Mouse (Mus musculus): ENCODE measurements around the gene Maml3. TPM values are rescaled to one million over a fixed set of nuclear protein-coding genes. Genes with fewer than 3 reads are reported as not detected.

Maml3 gene
- total and polyA plus RNA-seq, 3 experiments = 0.81 to 1.8 (median 0.98) TPM

DNA sequence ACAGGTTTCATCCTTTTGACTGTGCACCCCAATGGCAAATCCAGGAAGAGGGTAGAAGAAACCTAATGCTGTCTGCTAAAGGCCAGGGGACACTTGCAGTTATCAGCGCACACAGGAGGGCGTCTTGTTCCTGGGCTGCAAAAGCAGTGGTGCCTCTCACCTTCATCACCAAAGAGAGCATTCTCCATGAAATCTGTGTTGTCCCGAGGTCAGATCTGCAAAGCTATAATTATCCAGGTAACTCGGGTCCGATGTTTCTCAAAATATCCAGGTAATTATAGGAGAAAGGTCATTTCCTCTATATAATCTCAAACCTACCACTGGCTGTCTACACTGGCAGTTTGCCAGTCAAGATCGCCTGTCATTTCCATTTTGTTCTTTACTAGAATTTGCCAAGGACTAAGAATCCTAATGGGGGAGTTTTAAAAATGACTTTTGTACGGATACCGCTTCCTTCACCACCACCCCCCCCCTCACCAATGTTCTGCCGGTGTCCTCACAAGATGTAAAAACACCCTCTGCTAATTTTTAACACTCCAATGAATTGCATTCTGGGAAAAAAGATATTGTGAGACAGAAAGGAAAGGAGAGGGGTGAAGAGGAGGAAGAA, 98.0 kb downstream of the Maml3 start:
- dilution Hi-C loops (cut with MboI; ENCODE audit: extremely low pct_ligation_motif_present, extremely low pct_unique_long_range_greater_than_20kb, low sequenced_read_pairs) (no loop called here), in situ Hi-C loops (cut with MboI; ENCODE audit: low pct_ligation_motif_present, low pct_unique_long_range_greater_than_20kb, low sequenced_read_pairs) (loop anchor here (25.0 kb wide), 1 partner anchor 295 kb away; no protein-coding TSS in a partner anchor)
- H3K4me3 ChIP-seq (replicated peaks in 1 of 3; ENCODE audit: low read depth in 2 of 3, low read length in 2 of 3, poor library complexity in 1 of 3) = no peak overlapping the region
- DNase-seq (ENCODE audit: extremely low read depth) = no peak
- peak overlapping the region; percentile 31; the same call in 1 of the 2 replicates for H3K4me2 ChIP-seq (ENCODE audit: insufficient read depth, low read depth, poor library complexity, severe bottlenecking)
- TF ChIP-seq SMC3 (IDR thresholded peaks at IDR 0.05; ENCODE audit: low read depth, low read length) (no peak), CHD2 (IDR thresholded peaks at IDR 0.05; ENCODE audit: low read length) (no peak), RAD21 (IDR thresholded peaks at IDR 0.05; ENCODE audit: low read depth, low read length) (no peak), POLR2A (IDR thresholded peaks at IDR 0.05; ENCODE audit: low read depth, low read length) (no peak), KAT2A (IDR thresholded peaks at IDR 0.05; ENCODE audit: insufficient replicate concordance, low read length) (no peak), ZC3H11A (IDR thresholded peaks at IDR 0.05; ENCODE audit: low read depth, low read length) (no peak), CHD1 (IDR thresholded peaks at IDR 0.05; ENCODE audit: low read depth, low read length) (no peak), SIN3A (IDR thresholded peaks at IDR 0.05; ENCODE audit: low read length) (no peak), NRF1 (IDR thresholded peaks at IDR 0.05; ENCODE audit: low read depth, low read length) (no peak), MXI1 (IDR thresholded peaks at IDR 0.05; ENCODE audit: low read depth, low read length) (no peak), EP300 (IDR thresholded peaks at IDR 0.05; ENCODE audit: low read length) (no peak), TCF12 (IDR thresholded peaks at IDR 0.05; ENCODE audit: low read depth, low read length) (no peak)
- no peaks in the 10 kb centered on the region for H3K27me3 ChIP-seq (replicated peaks)
- H3K9me3 ChIP-seq (replicated peaks; ENCODE audit: low read length) = no peaks in the 10 kb centered on the region
- no peaks in the 10 kb centered on the region for H3K36me3 ChIP-seq (replicated peaks in 1 of 2; ENCODE audit: control insufficient read depth in 1 of 2, insufficient read depth in 1 of 2, low read length in 1 of 2)
- H3K4me1 ChIP-seq (ENCODE audit: control insufficient read depth in 1 of 2, insufficient read depth in 2 of 2) = peaks cover 5 to 16% of the 10 kb centered on the region in 2 experiments
- no peaks in the 10 kb centered on the region for H3K79me2 ChIP-seq (replicated peaks; ENCODE audit: control insufficient read depth, extremely low read depth, insufficient read depth, poor library complexity, severe bottlenecking)
- H3K9ac ChIP-seq (ENCODE audit: insufficient read depth, low read depth) = peak overlapping the region; percentile 2; the same call in 1 of the 2 replicates
- H3K27ac ChIP-seq (ENCODE audit: insufficient read depth, low read depth) = no peak overlapping the region

DNA sequence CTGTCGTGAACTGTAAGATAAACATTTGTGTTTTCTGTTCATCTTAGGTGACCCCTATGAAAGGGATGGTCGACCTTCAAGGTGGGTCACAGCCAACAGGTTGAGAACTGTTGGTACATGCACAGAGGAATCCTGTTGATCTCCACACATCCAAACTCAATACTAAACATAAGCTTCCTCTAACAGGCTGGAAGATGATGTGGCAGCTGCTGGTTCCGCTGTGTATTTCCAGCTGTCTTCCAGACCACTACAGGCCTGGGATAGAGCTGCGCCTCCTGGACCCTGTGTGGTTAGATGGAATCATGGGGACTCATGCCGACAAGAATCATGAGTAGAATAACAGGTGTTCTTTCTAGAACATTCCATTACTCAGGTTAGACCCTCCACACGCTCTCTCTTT, 101.2 kb downstream of the Maml3 start:
- Histone ChIP-seq H3K4me2 (ENCODE audit: insufficient read depth, low read depth, poor library complexity, severe bottlenecking) (no peak overlapping the region), H3K27me3 (replicated peaks) (no peaks in the 10 kb centered on the region), H3K27ac (ENCODE audit: insufficient read depth, low read depth) (no peak overlapping the region), H3K9ac (ENCODE audit: insufficient read depth, low read depth) (no peak overlapping the region), H3K36me3 (replicated peaks in 1 of 2; ENCODE audit: control insufficient read depth in 1 of 2, insufficient read depth in 1 of 2, low read length in 1 of 2) (no peaks in the 10 kb centered on the region), H3K4me3 (replicated peaks in 1 of 3; ENCODE audit: low read depth in 2 of 3, low read length in 2 of 3, poor library complexity in 1 of 3) (no peak overlapping the region), H3K79me2 (replicated peaks; ENCODE audit: control insufficient read depth, extremely low read depth, insufficient read depth, poor library complexity, severe bottlenecking) (no peaks in the 10 kb centered on the region), H3K4me1 (ENCODE audit: control insufficient read depth in 1 of 2, insufficient read depth in 2 of 2) (peaks cover 7 to 29% of the 10 kb centered on the region in 2 experiments), H3K9me3 (replicated peaks; ENCODE audit: low read length) (peaks cover 5% of the 10 kb centered on the region)
- dilution Hi-C loops (cut with MboI; ENCODE audit: extremely low pct_ligation_motif_present, extremely low pct_unique_long_range_greater_than_20kb, low sequenced_read_pairs) (no loop called here), in situ Hi-C loops (cut with MboI; ENCODE audit: low pct_ligation_motif_present, low pct_unique_long_range_greater_than_20kb, low sequenced_read_pairs) (loop anchor here (25.0 kb wide), 1 partner anchor 291 kb away; no protein-coding TSS in a partner anchor)
- TF ChIP-seq ETS1 (conservative IDR thresholded peaks at IDR 0.05; ENCODE audit: low read depth, low read length) = no peak
- no peak for TF ChIP-seq POLR2A (IDR thresholded peaks at IDR 0.05; ENCODE audit: low read depth, low read length)
- TF ChIP-seq MYC (IDR thresholded peaks at IDR 0.05; ENCODE audit: low read depth, low read length) = no peak
- no peak for DNase-seq (ENCODE audit: extremely low read depth)

Data from CH12.LX (cell line).